Comparison of ENCODE assay signal across 8 mouse cellular contexts in the genomic region with DNA sequence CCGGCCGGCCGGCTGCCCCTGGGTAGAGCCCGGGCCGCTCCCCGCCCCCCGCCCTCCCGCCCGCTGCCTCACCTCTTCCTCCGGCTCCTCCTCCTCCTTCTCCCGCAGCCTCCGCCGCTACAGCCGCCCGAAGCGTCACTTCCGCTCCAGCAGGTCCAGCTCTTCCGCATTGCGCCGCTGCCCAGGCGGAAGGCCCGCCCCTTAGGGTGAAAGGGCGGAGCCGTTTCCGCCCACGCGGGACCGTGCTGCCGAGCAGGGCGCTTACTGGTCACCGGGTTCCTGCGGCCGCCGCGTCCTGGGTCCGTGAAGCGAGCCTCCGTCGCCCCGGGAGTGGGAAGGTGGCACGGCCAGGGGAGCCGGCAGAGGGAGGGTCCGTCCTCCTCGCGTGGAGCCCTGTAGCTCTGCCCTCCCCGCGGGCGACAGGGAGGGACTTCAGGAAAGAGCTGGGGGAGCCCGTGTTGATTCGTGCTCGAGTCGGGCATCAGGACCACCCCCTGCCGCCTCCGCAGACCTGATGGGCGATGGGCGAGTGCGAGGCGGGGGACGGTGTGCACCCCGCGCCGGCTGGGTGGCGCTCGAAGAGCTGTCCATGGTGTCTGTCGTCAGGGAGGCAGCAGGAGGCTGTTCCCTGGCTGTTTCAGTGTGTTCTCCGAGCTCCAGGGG. TPM values are rescaled to one million over a fixed set of nuclear protein-coding genes. Genes with fewer than 3 reads are reported as not detected.
DNase-seq lines count a peak whose midpoint lies in the region; ATAC-seq and TF ChIP-seq lines count a peak whose summit lies in the region.

TSS of gene Synj1 (minus strand) at position 288 of the 663 bp plus-strand sequence.

- peak; percentile 97 for ATAC-seq in forebrain, embryonic 13.5 days
- ATAC-seq in liver, postnatal 0 days: peak; percentile 95
- ATAC-seq in neural tube, embryonic 14.5 days (ENCODE audit: low read depth): peak; percentile 96

- DNase-seq in c-Kit-positive CD71-positive TER-119-positive erythroid progenitor cells, embryonic 14.5 days (ENCODE audit: low spot score): peak; percentile 87
- peak; percentile 93 for DNase-seq in heart, postnatal 10 days
- DNase-seq in large intestine, adult 2 months (ENCODE audit: low read depth, low spot score): no peak
- peak; percentile 94 for DNase-seq in liver, postnatal 0 days
- DNase-seq in testis, postnatal 10 days (ENCODE audit: low spot score): peak; percentile 93

- peak within 1 kb of the TSS; percentile 93 for H3K27ac ChIP-seq in forebrain, embryonic 13.5 days
- H3K27ac ChIP-seq in liver, postnatal 0 days (ENCODE audit: low read depth): peak within 1 kb of the TSS; percentile 97
- peak within 1 kb of the TSS; percentile 93 for H3K27ac ChIP-seq in neural tube, embryonic 14.5 days (ENCODE audit: low read depth, low read length)

- WGBS in forebrain, embryonic 13.5 days: 0% methylated on average over 60 of the region's 66 CpGs
- under 1% methylated on average over 62 of the region's 66 CpGs for WGBS in large intestine, adult 2 months
- WGBS in liver, postnatal 0 days (ENCODE audit: insufficient replicate concordance): 0% methylated on average over 53 of the region's 66 CpGs
- 0% methylated on average over 63 of the region's 66 CpGs for WGBS in neural tube, embryonic 14.5 days

- H3K4me2 ChIP-seq in forebrain, embryonic 13.5 days: peak within 1 kb of the TSS; percentile 67
- peak within 1 kb of the TSS; percentile 99 for H3K4me2 ChIP-seq in liver, postnatal 0 days (ENCODE audit: low read depth, low read length)
- H3K4me2 ChIP-seq in neural tube, embryonic 14.5 days (ENCODE audit: low read depth, low read length): peak within 1 kb of the TSS; percentile 81

- H3K4me3 ChIP-seq in E14TG2a.4 (replicated peaks; ENCODE audit: low read length): peak within 1 kb of the TSS; percentile 98
- H3K4me3 ChIP-seq in forebrain, embryonic 13.5 days: peak within 1 kb of the TSS; percentile 90
- peak within 1 kb of the TSS; percentile 99 for H3K4me3 ChIP-seq in liver, postnatal 0 days (ENCODE audit: low read depth, low read length)
- H3K4me3 ChIP-seq in neural tube, embryonic 14.5 days (ENCODE audit: low read depth, low read length): peak within 1 kb of the TSS; percentile 85

- intact Hi-C loops in heart, postnatal 10 days (cut with DNase I): loop anchor here (2.0 to 5.0 kb wide), 2 partner anchors 34 to 184 kb away; partner anchors contain the start of genes Eva1c and Paxbp1

- no peak for TF ChIP-seq EP300 in liver, postnatal 0 days (IDR thresholded peaks at IDR 0.05; ENCODE audit: low read depth)

- H3K4me1 ChIP-seq in E14TG2a.4 (replicated peaks; ENCODE audit: low read depth, low read length): peaks cover 26% of the 10 kb centered on the region
- H3K4me1 ChIP-seq in forebrain, embryonic 13.5 days: peaks cover 22% of the 10 kb centered on the region
- H3K4me1 ChIP-seq in liver, postnatal 0 days (ENCODE audit: insufficient read depth): peaks cover 15% of the 10 kb centered on the region
- peaks cover 10% of the 10 kb centered on the region; the same call in 1 of the 2 replicates for H3K4me1 ChIP-seq in neural tube, embryonic 14.5 days (ENCODE audit: control insufficient read depth, insufficient read depth, low read length)

- H3K27me3 ChIP-seq in E14TG2a.4 (ENCODE audit: insufficient read depth, low read length): no peaks in the 10 kb centered on the region; the same call in 1 of the 2 replicates
- no peaks in the 10 kb centered on the region for H3K27me3 ChIP-seq in forebrain, embryonic 13.5 days
- no peaks in the 10 kb centered on the region for H3K27me3 ChIP-seq in liver, postnatal 0 days (ENCODE audit: insufficient read depth, low read length)
- no peaks in the 10 kb centered on the region for H3K27me3 ChIP-seq in neural tube, embryonic 14.5 days (ENCODE audit: control insufficient read depth, insufficient read depth, low read length)

- H3K36me3 ChIP-seq in E14TG2a.4 (ENCODE audit: insufficient read depth, low read length): peaks cover 23% of the 10 kb centered on the region
- peaks cover 23% of the 10 kb centered on the region for H3K36me3 ChIP-seq in forebrain, embryonic 13.5 days (ENCODE audit: poor library complexity, severe bottlenecking)
- H3K36me3 ChIP-seq in liver, postnatal 0 days (replicated peaks; ENCODE audit: insufficient read depth, low read length): peaks cover 20% of the 10 kb centered on the region
- peaks cover 13% of the 10 kb centered on the region for H3K36me3 ChIP-seq in neural tube, embryonic 14.5 days (ENCODE audit: control insufficient read depth, insufficient read depth, low read length)

- TF ChIP-seq CTCF in E14TG2a.4 (conservative IDR thresholded peaks at IDR 0.05; ENCODE audit: low read length): no peak
- TF ChIP-seq CTCF in liver, postnatal 0 days (IDR thresholded peaks at IDR 0.05; ENCODE audit: low read depth): 0 out of 2 replicates have a peak, but pooled peaks have one; percentile 18

- H3K9me3 ChIP-seq in E14TG2a.4 (ENCODE audit: low read length): no peaks in the 10 kb centered on the region
- H3K9me3 ChIP-seq in forebrain, embryonic 13.5 days (replicated peaks): no peaks in the 10 kb centered on the region
- no peaks in the 10 kb centered on the region for H3K9me3 ChIP-seq in liver, postnatal 0 days (ENCODE audit: low read length)
- no peaks in the 10 kb centered on the region for H3K9me3 ChIP-seq in neural tube, embryonic 14.5 days (ENCODE audit: control insufficient read depth, low read length)

- H3K9ac ChIP-seq in forebrain, embryonic 13.5 days: peak within 1 kb of the TSS; percentile 91
- peak within 1 kb of the TSS; percentile 98 for H3K9ac ChIP-seq in liver, postnatal 0 days (replicated peaks)
- H3K9ac ChIP-seq in neural tube, embryonic 14.5 days (replicated peaks; ENCODE audit: low read depth, low read length): peak within 1 kb of the TSS; percentile 92

RNA-seq across cellular contexts. Expression of gene Synj1, which starts in this region (rescaled TPM):
- 22.7 and 27.8 TPM in 2 replicates for polyA plus RNA-seq in forebrain, embryonic 13.5 days (2015; fragmentation: Nextera tagmentation; extraction: Ambion mirVana)
- 10 to 100 TPM; 29.0 to 30.8 TPM for total RNA-seq in heart, postnatal 10 days (2021)
- 15.6 and 28.6 TPM in 2 replicates for polyA plus RNA-seq in large intestine, adult 2 months (2012; rRNA removed)
- polyA plus RNA-seq in liver, postnatal 0 days (2015; fragmentation: Nextera tagmentation; extraction: Ambion mirVana): 8.2 and 8.6 TPM in 2 replicates
- polyA plus RNA-seq in neural tube, embryonic 14.5 days (2014; fragmentation: Nextera tagmentation; extraction: Ambion mirVana): 62.7 and 72.0 TPM in 2 replicates
